Mouse (Mus musculus): ENCODE measurements around the gene Hes5.

The Hes5 gene

GRCm38 (mm10) chr4:154960690-154961225 is at the start of gene Hes5:
TSS of gene Hes5 (plus strand) at chr4:154960923.
- DNase-seq: no peak

- no peak for DNase-seq
Observed at GRCm38 (mm10) chr4:154911644-154912043, 49.1 kb upstream of the Hes5 start.

GRCm38 (mm10) chr4:154913845-154914244 is 46.9 kb upstream of the Hes5 start:
- DNase-seq: no peak

DNA sequence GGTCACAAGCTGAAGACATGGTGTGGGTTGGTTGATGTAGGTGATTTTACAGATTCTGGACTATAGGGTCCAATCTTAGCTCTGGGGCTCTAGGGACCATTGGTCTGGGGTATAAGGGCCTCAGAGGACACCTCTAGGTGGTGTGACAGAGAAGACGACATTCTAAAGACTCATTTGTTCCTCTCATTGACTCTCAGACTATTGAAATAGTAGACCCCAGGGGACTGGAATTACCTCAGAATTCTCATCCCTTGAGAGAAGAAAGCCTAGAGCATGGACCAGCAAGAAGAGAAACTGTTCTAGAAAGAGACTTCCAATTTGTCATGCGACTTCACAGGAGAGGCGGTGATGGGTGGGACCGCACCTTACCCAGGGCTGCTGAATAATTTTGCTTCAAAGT is 46.5 kb upstream of the Hes5 start:
- DNase-seq: no peak

GRCm38 (mm10) chr4:154914707-154915106 is 46.0 kb upstream of the Hes5 start:
- DNase-seq: no peak

GRCm38 (mm10) chr4:154915286-154915685 is 45.4 kb upstream of the Hes5 start:
- DNase-seq: no peak

DNA sequence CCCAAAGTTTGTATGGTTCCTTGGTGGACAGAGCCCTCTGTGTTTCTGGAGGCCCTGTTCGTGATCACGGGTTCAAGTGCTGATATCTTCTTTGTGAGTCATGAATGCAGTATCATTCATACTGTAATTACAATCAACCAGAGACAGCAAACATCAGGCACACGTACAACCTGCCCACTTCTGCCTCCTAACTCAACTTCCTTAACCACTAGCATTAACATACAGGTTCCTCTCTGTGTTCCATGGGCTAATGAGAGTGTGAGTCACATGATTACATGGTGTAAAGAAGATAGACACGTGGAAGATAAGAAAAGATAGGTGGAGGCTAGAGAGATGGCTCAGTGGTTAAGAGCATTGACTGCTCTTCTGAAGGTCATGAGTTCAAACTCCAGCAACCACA is 44.1 kb upstream of the Hes5 start:
- DNase-seq: no peak

- DNase-seq: peak; percentile 67
Observed at GRCm38 (mm10) chr4:154922291-154922690, 38.4 kb upstream of the Hes5 start.

GRCm38 (mm10) chr4:154922931-154923330 is 37.8 kb upstream of the Hes5 start:
- DNase-seq: no peak

DNA sequence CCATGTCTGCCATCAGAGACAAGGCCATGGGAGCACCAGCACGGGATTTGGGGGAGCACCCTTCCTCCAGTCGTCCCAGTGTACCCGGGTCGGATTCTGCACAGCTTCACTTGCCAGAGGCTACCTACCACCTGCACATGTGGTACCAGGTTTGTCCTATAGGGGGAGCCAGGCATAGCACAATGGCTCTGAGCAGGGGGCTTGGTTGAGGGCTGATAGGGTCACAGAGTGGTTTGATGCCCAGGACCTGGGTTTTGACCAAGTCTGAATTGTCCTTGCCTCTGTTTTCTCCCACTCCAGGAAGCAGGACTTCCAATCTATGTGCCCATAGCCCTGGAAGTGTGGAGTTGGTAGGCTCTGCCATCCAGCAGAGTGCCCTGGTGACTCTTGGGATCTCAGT is 35.3 kb upstream of the Hes5 start:
- no peak for DNase-seq

- no peak for DNase-seq
Observed at GRCm38 (mm10) chr4:154926969-154927898, 33.5 kb upstream of the Hes5 start.

DNA sequence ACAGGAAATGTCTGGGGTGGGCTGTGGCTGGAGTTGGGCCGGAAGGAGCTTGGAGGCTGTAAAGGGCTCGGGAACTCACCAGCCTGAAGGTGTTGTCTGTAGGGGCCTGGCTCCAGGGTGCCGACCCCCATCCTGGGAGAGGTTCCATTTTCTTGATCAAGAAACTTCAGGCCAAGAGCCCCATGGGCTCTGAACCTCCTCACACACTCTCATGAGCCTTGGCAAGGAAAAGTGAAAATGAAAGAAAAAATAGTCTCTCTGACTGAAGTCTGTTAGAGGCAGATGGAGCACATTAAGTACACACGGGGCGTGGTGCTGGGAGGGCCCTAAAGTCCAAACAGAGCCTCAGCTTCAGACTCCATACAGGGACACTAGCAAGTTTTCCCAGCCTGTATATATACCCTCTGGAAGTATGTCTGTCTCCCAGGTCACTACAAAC is 32.8 kb upstream of the Hes5 start:
- DNase-seq: no peak

- DNase-seq: no peak
Observed at GRCm38 (mm10) chr4:154928395-154929087, 32.2 kb upstream of the Hes5 start, which contains the start of gene Tnfrsf14. TSS of gene Tnfrsf14 (minus strand) at chr4:154928563.

- no peak for DNase-seq
Observed at GRCm38 (mm10) chr4:154929088-154929660, 31.5 kb upstream of the Hes5 start.

GRCm38 (mm10) chr4:154933306-154933907 is 27.3 kb upstream of the Hes5 start:
- no peak for DNase-seq

- DNase-seq: no peak
Observed at GRCm38 (mm10) chr4:154934800-154935199, 25.9 kb upstream of the Hes5 start.

GRCm38 (mm10) chr4:154935788-154936187 is 24.9 kb upstream of the Hes5 start:
- DNase-seq: no peak

DNA sequence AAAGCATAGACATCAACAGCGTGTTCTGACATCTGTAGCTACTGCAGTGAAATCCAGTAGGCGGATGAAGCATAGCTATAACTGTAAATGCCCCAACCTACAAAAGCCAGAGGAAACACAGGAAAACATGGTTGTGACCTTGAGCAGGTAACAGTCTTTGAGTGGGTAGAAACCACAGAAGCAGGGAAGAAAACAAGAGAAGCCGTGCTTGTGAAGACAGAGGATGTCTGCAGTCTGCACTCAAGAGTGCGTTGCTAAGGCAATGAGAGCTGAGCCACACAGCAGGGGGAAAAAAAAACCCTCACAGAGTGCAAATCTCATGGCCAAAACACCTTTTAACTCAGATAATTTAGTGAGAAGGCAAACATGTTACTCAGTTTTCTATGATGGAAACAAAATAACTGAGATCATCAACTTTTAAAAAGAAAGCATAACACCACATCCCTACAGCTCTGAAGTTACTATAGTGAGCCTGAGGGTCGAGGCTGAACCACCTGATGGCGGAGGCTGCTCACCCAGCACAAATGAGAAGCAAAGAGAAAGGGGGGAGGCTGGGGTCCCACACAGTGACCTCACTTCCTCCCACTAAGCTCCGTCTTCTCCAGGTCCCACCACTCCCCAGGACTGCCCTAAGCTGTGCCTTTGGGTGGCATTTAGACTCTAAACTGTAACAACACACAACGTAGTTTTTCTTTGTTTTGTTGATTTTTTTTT is 24.0 kb upstream of the Hes5 start:
- DNase-seq: no peak

DNA sequence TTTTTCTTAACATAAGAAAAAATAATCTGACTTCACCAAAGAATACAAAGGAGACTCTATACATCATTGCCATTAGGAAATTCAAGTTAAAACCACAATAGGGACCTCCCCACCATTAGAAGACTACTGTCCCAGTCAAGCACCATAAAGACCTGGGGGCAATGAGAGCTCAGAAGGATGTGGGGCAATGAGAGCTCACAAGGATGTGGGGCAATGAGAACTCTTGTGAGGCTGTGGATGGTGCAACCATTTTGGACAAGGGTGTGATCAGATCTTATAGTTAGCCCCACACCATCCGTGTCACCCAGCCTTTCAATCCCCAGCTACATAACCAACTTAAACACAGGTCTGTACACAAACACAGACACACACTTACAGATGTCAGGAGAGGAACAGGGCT is 23.0 kb upstream of the Hes5 start:
- DNase-seq: no peak

DNA sequence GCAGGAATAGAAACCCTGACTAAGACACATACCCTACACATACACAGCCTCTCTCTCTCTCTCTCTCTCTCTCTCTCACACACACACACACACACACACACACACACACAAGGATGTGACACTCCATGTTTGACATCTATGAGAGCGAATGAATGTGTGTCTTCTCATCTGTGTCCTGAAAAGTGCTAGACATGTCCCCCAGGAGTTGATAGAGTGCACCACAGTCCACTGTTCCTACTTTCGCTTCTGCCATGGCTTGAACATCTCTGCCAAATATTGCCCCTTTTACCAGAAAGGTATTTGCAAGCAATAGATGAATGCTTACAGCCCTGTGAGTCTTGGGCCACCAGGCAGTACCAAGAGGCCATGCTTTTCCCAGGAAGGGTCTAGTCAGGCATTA is 20.6 kb upstream of the Hes5 start:
- no peak for DNase-seq

DNA sequence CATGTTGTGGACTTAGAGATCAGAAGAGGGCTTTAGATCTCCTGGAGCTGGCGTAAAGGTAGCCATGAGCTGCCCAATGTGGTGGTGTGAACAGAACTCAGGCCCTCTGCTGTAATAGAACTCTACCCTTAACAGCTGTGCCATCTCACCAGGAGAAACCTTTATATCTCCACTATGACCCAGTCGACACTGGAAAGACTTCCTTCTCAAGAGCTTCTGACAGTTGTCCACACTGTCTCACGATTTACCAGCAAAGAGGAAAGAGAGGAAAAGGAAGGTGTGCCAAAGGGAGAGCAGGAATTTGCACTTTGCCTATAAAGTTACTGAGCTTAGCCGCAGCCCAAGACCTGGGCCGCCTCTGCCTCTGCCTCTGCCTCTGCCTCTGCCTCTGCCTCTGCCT is 18.9 kb upstream of the Hes5 start:
- no peak for DNase-seq

GRCm38 (mm10) chr4:154942632-154943322 is 17.9 kb upstream of the Hes5 start:
- no peak for DNase-seq
